Mouse (Mus musculus) A20 (cell line): ENCODE data around the gene Zbtb17.

Source experiments
- DNase-seq: peaks from one replicate; pipeline ENCODE4 v3.0.0-alpha.2; 2011; ENCODE audit warnings: low read depth, low spot score

Gene Zbtb17

DNA sequence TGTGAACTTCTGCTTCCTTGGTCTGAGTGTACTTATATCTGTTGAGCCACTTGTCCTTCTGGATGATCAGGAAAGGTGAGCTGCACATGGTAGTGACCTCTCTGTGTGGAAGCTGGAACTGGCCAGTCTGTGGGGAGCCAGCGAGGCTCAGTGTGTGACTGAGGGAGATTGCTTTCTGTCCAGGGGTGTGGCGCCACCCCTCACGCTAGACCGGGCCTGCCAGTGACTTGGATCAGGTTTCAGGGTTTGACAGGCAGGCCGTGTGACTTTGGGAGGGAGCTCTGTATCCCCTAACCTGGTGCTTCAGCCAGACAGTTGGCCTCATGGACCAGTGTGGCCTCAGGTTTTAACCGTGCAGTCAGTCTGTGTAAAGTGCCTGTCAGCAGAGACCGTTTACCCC, 13.8 kb downstream of the Zbtb17 start:
- no peak for DNase-seq

- no peak for DNase-seq
Observed at GRCm38 (mm10) chr4:141458888-141459287, 14.4 kb downstream of the Zbtb17 start.

GRCm38 (mm10) chr4:141459766-141460165, 15.3 kb downstream of the Zbtb17 start:
- DNase-seq = no peak

DNA sequence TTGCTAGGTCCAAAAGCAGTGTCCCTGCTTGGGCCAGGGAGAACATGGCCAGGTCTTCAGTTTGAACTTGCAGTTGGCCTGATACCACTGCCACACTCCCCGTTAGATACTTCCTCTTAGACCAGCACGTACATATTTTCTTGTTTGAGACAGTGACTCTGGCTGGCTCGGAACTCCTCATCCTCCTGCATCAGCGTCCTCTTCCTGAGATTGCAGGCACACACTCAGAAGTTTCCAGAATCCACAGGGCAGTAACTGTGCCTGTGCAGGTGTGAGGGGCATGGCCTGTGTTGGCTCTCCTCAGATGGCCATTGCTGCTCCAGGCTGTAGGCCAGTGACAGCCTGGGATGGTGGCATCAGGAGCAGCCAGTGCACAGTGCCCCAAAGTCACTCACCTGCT, 16.0 kb downstream of the Zbtb17 start:
- DNase-seq = no peak

GRCm38 (mm10) chr4:141461088-141461487, 16.6 kb downstream of the Zbtb17 start:
- no peak for DNase-seq

DNA sequence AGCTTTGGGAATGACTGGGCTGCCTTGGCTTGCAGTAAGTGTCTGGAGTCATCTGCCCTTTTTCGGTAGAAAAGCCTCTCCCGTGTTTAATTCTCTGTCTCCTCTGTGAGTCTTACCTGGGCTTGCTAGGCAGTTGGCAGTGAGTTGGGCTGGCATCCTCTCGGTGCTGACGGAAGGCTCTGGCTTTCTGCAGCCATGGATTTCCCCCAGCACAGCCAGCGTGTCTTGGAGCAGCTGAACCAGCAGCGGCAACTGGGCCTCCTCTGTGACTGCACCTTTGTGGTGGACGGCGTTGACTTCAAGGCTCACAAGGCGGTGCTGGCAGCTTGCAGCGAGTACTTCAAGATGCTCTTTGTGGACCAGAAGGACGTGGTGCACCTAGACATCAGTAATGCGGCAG, 17.1 kb downstream of the Zbtb17 start:
- DNase-seq = no peak

- no peak for DNase-seq
Observed at GRCm38 (mm10) chr4:141463472-141463871, 19.0 kb downstream of the Zbtb17 start.

- DNase-seq = no peak
Observed at GRCm38 (mm10) chr4:141464722-141465121, 20.3 kb downstream of the Zbtb17 start.

DNA sequence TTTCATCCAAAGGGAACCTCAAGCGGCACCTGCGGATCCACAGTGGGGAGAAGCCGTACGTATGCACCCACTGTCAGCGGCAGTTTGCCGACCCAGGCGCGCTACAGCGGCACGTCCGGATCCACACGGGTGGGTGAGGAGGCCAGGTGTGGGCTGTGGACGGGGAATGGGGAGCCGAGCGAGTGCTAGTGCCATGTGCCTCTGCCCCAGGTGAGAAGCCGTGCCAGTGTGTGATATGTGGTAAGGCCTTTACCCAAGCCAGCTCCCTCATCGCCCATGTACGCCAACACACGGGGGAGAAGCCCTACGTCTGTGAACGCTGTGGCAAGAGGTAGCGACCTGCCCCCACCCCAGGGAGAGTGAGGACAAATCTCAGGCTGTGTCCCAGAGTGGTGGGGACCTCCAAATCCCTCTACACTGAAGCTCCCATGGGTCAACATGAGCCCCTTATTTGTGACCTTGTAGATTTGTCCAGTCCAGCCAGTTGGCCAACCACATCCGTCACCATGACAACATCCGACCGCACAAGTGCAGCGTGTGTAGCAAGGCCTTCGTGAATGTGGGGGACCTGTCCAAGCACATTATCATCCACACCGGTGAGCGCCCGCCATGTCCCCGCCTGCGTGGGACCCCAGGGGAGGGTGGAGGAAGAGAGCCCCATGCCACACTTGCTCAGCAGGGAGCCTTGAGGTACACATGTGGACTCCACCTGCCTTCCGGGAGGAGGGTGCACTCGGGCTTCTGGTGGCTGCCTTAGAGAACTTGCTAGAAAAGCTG, 21.2 kb downstream of the Zbtb17 start:
- DNase-seq = no peak

DNA sequence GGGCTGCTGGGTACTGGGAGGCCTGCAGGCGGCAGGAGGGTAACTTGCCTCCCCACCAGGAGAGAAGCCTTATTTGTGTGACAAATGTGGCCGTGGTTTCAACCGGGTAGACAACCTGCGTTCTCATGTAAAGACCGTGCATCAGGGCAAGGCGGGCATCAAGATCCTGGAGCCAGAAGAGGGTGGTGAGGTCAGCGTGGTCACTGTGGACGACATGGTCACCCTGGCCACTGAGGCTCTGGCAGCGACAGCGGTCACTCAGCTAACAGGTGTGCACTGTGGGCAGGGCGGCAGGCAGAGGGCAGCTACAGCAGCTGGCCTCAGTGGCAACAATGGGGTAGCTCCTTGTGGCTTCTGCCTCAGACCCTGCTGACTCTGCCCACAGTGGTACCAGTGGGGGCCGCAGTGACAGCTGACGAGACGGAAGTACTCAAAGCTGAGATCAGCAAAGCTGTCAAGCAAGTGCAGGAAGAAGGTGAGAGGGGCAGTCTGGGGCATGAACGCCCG, 21.9 kb downstream of the Zbtb17 start:
- DNase-seq = no peak

DNA sequence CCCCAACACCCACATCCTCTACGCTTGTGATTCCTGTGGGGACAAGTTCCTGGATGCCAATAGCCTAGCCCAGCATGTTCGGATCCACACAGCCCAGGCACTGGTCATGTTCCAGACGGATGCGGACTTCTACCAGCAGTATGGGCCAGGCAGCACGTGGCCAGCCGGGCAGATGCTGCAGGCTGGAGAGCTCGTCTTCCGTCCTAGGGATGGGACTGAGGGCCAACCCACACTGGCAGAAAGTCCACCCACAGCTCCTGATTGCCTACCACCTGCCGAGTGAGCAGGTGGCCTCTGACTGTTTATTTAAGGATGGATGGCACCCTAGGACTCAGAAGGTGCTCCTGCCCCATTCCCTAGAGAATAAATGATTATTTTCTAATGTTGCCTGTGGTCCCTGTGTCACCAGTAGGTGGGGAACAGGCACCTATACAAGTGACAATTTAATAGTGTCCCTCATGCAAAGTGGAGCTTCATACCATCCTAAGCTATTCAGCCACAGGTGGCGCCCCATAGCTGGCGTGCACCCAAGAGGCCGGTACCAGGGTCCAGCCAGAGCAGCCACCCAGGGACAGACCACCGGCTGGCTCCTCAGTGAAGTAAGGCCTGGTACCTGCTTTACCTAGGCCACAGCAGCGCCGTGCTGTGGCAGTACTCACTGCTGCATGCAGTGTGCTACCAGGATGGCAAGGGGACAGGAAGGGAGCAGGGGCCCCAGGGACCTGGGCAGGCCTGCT, 22.6 kb downstream of the Zbtb17 start:
- DNase-seq = no peak

GRCm38 (mm10) chr4:141467581-141467927, 23.1 kb downstream of the Zbtb17 start:
- DNase-seq = no peak

DNA sequence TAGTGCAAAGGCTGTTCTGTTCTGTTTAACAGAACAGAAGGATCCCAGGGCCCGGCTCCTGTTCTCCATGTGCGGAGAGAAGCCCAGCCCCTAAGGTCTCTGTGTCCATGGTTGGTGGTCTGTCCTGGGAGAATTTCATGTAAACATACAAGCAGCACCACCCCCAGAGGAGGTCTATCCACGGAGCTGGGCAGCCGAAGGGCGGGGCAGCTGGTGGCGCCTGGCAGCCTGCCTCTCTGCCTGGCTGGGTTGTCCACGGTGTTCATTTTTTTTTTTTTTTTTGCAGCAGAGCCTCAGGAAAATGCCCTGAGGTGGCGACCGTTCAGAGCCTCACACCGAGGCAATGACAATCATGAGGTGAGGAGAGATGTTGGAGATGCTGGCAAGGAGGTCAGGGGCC, 24.1 kb downstream of the Zbtb17 start:
- DNase-seq = no peak

DNA sequence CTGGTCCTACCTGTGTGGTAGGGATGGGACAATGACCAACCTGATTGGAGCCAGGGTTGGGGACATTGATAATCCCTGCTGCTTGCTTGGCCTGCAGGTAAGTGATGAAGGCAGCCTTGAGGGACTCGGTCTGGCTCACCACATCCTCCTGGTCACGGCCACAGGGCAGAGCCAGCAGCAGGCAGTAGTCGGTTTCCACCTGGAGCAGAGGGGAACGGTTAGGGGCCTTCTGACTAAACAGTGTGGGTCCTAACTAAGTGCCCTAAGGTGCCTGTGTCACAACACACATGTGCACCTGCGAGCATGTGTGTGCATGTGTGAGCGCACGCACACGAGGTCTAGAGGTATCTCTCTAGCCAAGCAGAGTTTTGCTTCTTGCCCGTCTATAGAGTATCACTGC, 24.9 kb downstream of the Zbtb17 start:
- no peak for DNase-seq

GRCm38 (mm10) chr4:141471491-141471890, 27.0 kb downstream of the Zbtb17 start:
- DNase-seq = no peak

- DNase-seq = no peak
Observed at GRCm38 (mm10) chr4:141472641-141473321, 28.3 kb downstream of the Zbtb17 start.

GRCm38 (mm10) chr4:141474431-141474830, 30.0 kb downstream of the Zbtb17 start:
- no peak for DNase-seq

DNA sequence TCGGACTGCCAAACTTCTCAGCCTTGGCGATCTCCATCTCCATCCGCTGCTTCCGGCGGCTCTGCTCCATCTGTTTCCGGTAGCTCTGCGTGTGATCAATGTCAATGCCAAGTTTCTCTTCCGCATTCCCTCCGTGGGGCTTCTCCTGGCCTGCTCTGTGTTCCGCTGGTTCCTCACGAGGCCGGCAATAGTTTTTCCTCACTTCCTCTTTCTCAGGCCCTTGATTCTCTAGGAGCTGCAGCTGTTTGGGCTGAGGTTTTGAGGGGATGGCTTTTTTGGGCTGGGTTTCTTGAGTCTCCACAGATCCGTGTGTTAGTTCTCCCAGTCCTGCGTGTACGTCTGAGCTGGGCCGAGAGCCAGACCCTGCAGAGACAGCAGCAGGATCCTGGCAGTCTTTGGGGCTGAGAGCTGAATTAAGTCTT, 33.2 kb downstream of the Zbtb17 start:
- DNase-seq = peak; percentile 94

GRCm38 (mm10) chr4:141478225-141478624, 33.8 kb downstream of the Zbtb17 start:
- DNase-seq = no peak

GRCm38 (mm10) chr4:141478794-141479193, 34.3 kb downstream of the Zbtb17 start:
- no peak for DNase-seq

DNA sequence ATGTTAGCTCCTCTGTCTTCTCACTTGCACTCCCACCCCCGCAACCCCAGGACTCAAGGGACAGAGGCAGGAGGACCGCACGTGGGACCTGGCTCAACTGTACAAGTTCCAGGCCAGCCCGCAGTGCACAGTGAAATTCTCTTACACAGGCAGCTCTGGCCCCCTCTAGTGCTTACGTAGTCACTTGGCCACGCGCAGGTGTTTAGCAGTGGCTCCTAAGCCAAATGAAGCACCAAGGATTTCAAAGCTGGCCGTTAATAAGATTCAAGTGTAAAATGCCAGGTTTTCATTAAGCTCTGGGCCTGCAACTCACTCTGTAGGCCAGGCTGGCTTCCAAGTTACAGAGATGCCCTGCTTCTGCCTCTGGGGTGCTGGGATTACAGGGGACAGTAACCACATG, 35.0 kb downstream of the Zbtb17 start:
- no peak for DNase-seq

DNA sequence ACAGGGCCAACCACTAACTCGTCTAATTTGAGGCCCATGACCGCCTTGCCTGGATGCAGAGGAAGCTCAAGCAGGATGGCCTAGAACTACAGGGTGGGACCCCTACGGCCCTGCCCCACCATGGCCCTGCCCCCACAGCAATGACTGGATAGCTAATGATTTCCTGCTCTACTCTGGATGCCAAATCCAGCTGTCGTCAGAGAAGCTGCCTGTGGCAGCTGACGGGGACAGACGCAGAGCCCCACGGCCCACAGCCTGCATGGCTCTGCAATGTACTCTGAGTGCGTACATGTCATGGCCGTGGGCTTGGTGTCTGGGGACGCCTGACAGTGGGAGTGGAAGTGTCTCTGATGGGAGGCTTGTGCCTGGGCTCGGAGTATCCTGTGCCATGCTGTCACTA, 39.6 kb downstream of the Zbtb17 start:
- DNase-seq = no peak
